Mouse (Mus musculus) WW6 (cell line): ENCODE data around the gene Dnajc7.

Source experiments
- DNase-seq: peaks from one replicate; pipeline ENCODE4 v3.0.0-alpha.2; 2013; ENCODE audit warnings: low read depth, low spot score

The Dnajc7 gene

DNA sequence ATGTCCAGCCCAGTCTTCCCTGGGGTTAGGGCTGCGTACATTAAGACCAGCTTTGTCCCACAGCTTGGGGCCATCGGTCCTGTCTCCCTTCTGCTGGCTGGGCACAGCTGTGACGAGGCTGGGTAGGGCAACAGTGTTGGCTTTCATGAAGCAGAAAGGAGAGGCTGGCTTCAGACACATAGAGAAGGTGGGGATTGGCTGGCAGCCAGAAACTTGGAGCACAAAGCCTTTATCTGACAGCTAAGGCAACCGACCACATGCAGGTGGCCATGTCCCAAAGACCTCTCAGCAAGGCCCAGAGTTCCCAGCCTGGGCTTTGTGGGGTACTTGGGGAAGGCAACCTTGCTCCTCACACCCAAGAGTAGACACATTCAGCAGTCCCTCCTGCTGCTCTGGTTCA lies 38.2 kb downstream of the Dnajc7 start:
- DNase-seq = no peak

DNA sequence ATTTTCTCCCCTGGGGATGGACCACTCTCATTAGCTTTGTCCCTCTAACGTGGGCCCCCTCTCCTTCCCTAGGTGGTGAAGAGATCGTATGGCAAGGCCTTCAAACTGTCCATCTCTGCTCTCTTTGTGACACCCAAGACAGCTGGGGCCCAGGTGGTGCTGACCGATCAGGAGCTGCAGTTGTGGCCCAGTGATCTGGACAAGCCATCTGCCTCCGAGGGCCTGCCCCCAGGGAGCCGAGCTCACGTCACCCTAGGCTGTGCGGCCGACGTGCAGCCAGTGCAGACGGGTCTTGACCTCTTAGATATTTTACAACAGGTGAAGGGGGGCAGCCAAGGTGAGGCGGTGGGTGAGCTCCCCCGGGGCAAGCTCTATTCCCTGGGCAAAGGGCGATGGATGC lies 39.7 kb downstream of the Dnajc7 start:
- DNase-seq = no peak

DNA sequence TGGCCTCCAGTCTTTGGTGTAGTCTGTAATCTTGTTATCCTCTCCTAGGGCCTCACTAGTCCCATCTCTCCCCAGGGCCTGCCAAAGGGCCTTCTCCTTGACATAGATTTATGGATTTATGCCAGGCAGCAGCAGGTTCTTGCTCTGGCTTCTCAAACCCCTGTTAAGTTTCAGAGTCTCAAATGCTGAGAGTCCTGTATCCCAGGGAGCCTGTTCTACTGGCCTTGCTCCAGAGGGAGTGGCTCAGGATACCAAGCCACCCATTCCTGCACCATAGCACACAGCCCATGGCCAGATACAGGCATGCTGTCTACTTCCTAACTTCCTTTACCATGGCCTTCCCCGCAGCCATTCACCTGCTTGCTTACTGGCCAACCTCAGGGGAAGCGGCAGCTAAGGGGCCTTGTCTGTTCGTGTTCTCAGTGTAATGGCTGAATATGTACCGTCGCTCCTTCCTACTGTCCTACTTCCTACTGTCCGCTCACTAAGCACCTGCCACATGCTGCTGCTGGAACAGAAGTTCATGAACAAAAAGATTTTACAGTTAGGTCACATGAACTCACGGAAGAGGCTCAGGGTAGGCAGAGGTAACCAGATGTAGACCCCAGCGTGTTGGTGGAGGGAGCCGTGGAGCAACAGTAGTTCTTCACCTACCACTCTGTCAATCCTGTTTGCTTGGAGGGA lies 40.7 kb downstream of the Dnajc7 start:
- no peak for DNase-seq

DNA sequence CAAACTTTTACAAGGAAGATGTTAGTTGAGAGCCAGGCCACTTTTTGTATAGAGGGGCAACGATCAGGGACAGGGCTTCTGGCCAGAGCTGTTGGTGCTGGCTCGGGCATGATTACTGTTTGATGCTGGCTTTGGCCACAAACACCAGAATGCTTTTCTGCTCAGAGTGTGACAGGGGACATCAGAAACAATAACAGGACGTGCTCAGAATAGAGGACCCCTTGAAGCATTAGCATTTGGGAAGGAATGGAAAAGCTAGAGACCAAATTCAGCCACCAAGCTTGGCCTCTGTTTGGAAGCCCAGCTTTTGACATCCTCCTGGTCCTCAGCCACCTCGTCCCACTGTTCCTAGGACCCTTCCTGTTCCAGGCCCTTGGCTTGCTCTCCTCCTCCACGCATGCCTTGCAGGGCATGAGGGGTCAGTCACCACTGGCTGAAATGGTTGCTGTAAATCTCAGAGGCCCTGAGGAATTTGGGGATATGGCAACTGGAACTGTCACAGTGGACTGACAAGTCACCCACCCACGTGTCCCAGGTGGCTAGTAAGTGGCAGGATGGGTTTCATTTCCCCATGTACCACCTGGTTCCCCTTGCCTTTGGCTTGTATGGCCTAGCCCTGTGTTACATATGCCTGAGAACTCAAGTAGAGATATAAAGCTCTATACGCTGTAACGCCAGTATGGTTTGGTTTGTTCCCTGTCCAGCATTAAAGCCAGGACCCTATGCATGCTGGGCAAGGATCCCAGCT lies 41.9 kb downstream of the Dnajc7 start:
- no peak for DNase-seq

DNA sequence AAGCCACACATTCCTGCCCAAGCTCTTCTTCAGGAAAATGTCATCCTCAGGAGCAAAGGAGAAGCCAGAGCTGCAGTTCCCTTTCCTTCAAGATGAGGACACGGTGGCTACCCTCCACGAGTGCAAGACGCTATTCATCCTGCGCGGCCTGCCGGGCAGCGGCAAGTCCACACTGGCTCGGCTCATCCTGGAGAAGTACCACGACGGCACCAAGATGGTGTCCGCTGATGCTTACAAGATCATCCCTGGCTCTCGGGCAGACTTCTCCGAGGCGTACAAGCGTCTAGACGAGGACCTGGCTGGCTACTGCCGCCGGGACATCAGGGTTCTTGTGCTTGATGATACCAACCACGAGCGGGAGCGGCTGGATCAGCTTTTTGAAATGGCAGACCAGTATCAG lies 43.7 kb downstream of the Dnajc7 start:
- no peak for DNase-seq

DNA sequence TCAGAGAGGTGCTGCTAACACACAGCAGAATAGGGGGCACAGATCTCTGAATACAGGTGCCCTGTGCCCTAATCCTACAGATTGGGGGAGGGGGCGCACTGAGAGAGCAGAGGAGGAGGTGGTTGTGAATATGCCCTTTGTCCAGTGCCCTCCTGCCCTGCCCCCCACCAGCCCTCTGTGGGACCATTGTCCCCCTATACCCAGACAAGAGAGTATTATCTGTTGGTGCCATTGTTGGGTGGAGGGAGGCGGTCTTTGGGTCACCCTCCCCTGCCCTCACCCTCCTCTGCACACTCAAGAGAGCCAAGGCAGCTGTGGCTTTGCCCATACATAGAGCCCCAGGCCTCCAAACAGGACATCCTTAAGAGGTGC lies 44.5 kb downstream of the Dnajc7 start:
- DNase-seq = no peak

DNA sequence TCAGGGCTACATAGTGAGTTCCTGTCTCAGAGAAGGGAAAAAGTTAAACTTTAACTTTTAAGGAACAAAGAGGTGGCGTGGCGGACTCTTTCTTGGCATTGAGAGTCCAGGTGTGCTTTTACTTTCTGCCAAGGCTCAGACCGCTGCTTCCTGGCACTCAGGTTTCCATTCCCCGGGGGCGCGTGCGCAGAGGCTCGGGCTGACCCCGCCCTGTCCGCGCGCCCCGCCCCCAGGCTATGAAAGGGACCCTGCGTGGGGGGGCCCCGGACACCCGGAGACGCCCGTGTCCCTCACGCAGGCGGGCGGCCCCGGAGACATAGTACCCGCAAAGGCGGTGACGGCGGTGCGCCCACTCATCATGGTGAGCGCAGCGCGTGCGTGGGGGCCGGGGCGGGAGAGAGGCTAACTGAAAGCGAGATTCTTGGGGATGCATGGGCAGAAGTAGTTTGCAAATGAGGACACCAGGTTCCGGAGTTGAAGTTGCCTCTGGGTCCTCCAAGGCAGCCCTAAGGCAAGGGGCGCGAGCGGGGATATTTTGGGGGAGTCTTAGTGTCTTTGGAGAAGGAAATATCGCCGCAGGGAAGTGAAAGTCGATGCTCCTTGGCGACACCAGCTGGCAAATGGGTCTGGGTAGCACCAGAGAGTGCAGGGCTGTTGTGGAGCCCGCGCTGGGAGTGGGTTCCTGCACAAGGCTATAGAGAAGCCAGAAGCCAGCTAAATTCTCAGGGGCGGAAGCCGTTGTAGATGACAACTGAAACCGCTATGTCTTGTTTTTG lies 45.1 kb downstream of the Dnajc7 start, which contains the start of gene Cnp:
Gene Cnp (plus strand): TSS at position 197 of the 776 bp plus-strand sequence.
- DNase-seq = peak; percentile 59

DNA sequence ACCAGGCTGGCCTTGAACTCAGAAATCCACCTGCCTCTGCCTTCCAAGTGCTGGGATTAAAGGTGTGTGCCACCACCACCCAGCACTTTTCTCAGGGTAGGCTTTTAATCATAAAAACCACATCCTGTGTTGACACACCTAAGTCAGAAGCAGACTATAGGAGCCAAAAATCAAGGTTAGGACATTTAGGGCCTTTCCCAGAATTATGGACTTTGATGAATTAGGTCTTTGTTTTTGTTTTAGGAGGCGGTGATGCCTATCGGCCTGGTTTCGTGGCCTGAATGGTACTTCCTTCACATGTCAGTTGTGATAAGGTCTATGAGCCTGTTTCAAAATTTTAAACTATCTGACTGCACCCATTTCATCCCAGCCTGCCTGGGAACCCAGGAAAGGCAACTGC lies 45.8 kb downstream of the Dnajc7 start:
- no peak for DNase-seq

DNA sequence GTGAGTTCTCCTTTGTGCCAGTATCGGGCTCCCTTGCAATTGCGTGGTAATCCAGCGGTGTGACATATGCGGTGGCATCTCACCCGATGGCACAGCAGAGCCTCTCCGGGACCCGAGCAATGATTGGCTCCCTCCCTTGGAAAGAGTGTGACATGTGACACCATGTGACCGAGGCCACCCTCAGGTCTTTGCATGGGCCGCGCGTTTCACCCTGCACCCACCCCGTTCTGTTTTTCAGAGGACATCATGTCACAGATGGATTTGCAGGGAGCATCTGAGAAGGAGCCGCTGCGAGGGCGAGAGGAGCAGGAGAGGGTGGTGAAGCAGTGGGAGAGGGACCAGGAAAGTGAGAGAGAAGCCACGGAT lies 48.8 kb downstream of the Dnajc7 start:
- DNase-seq = no peak

DNA sequence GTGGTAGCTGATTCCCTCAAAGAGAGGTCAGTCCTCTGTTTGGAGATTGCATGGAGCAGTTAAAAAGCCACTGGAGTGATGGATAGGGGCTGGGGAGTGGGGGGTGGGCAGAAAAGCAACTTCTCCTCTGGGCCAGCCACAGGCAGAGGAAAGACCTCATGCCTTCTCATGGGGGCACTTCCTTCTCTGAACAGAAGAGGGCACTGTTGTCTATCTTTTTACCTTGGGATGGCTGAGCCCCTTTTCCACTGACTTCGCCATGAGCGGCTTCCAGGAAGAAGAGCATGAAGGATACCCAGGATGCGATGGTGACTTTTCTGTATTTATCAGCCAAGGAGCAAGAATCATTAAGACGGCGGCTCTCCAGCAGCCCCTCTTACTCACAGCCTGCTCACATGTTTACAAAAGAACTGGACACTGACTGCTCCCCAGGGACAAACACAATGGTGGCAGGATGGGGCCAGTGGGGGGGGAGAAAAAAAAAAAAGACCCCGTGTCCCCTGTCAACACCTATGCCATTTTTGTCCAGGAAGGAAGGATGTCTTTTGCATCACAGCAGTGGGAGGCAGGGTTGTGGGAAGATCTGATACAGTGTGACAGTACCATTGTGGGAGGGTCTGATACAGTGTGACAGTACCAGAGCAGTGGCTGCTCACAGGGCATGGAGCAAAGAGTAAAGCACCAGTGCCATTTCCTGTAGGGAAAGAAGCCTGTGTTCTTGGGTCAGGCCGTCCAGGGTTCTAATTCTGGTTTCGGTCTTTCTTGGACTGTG lies 49.4 kb downstream of the Dnajc7 start:
- DNase-seq = peak; percentile 71

DNA sequence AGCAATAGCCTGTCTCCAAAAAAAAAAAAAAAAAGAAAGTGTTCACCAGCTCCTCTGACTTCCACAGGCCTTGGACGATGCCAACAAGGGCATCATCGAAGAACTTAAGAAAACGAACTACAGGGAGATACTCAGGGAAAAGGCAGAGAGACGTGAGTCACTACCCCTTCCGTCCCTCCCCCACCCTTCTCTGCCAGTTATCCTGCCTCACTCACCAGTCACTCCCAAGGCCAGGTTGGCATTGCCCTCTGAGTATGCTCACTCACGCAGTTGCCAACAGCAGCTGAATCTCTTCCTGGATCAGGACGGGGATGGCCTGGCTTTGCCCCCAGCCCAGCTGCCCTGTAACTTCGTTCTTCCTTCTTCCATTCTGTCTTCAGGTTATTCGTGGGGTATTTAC lies 50.2 kb downstream of the Dnajc7 start:
- DNase-seq = no peak

DNA sequence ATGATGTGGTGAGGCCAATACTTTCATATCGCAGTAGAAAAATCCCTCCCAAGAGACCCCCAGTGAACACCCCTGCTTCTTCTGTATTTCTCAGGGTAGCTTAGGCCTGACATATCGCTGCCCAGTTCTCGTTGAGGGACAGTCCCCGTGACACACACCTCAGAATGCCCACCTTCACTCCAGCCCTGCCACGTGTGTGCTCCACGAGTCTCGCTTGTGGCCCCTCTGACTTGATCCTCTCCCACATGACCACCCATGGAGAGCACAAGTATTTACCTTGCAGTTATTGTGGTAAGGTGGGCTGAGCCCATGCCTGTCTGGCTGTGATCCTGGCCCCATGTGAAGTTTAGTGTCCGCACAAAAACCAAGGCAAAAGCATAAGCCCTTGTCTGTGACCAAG lies 51.3 kb downstream of the Dnajc7 start:
- no peak for DNase-seq

DNA sequence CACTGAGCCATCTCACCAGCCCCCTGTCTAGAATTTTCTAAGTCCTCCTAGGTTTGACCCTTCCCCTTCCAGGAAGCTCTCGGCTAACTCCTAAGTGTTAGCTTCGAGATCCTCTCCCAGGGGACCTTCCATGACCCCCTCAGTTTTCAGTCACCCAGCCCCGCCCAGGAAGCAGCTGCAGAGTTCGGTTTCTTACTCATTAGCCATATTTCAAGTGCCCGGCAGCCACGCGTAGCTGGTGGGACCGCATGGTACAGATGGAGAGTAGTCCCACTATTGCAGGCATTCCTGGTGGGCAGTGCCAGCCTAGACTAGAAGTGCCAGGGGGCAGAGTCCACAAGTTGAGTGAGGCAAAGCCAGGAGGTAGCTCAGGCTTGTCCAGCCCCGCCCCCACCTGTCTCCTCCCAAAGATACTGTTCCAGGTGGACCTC lies 52.1 kb downstream of the Dnajc7 start:
- no peak for DNase-seq

DNA sequence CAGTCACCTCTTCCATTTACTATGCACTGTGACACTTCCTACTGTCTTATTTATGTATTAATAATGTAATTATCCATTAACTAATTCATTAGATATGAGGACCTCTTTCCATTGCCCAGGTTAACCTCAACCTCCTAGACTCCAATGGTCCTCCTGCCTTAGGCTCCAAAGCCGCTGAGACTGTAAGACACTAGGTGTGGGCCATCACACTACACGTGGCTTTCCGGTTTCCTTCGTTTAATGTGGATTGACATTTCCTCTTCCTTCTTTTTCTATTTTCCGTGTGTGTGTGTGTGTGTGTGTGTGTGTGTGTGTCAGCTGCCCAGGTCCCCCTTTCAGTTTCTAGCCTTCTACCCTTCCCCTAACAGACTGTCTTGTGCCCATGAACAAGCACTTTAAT lies 52.7 kb downstream of the Dnajc7 start:
- DNase-seq = no peak

DNA sequence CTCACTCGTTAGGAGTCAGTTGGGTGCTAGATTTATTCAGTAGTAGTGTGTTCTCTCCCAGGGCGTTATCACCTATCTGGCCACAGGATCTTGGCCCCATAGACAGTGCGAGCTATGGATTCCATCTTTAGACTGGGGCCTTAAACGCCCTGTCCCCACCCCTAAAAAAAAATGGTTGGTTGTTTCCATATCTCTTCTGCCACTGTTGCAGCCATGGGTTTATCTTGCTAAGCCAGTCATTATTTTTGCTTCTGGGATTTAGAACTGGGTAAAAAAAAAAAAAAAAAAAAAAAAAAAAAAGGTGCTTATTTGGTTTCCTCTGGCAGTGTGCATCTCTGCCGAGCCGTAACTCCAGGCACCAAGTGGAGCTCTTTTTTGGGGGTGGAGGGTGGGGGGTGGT lies 55.3 kb downstream of the Dnajc7 start:
- no peak for DNase-seq

DNA sequence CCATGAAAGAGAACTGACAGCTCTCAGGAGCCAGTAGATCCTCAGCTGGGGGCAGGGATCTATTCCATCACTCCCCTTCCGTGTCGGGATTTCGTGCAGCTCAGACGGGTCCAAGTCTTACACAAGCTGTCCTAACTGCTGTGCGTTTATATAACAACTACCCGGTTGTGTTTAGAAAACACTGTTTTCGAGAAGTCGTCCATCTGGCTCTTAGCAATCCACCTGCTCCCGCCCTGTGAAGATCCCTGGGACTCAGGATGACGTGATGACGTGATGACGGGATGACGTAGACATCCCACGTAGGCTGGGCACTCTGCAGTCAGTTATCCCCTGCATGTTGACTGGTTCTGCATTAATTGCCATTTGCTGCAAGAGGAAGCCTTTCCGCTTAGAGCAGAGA lies 55.7 kb downstream of the Dnajc7 start:
- DNase-seq = peak; percentile 67

DNA sequence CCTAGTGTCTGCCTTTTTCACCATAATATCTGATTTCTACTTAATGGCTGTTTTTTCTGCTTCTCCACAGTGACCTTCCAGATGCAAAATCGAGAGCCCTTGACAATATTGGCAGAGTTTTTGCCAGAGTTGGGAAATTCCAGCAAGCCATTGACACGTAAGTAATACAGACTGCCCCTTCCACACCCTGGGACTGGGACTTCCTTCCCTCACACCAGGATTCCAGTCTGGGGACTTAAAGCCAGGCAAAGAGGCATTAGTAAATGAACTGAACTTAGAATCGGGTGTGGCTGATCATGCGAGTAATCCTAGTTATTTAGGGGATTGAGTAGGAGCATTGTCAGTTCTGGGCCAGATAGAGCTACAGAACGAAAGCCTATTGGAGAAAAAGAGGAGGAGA lies 58.2 kb downstream of the Dnajc7 start:
- no peak for DNase-seq

DNA sequence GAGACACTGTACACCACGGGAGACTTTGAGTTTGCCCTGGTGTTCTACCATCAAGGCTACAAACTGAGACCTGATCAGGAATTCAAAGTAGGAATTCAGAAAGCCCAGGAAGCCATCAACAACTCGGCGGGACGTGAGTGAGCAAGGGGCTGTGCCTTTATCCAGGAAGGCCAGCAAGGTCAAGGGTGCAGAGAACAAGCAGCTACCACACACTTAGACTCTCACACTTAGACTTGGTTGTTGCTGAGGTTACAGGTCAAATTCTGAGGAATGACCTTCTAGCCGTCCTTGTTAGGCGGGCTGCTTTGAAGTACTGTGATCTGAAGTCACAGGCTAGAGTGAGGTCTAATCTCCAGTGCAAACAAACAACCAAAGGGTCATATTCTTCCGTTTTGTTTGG lies 60.5 kb downstream of the Dnajc7 start:
- peak; percentile 68 for DNase-seq

DNA sequence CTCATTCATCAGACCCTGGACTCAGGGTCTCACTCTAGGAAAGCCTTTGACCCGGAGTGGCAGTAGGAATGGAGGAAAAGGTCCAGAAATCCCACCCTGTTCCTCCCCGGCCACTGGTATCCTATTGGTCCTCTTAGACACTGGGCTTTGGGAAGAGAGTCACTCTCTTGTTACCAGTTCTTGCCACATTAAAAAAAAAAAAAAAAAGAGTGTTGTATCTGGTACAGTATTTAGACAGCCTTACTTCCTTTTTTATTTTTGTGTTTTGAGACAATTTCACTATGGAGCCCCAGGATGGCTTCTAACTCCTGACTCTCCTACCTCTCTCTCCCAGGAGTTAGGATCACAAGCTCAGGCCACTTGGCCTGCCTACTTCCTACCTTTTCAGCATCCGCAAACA lies 62.4 kb downstream of the Dnajc7 start:
- no peak for DNase-seq

DNA sequence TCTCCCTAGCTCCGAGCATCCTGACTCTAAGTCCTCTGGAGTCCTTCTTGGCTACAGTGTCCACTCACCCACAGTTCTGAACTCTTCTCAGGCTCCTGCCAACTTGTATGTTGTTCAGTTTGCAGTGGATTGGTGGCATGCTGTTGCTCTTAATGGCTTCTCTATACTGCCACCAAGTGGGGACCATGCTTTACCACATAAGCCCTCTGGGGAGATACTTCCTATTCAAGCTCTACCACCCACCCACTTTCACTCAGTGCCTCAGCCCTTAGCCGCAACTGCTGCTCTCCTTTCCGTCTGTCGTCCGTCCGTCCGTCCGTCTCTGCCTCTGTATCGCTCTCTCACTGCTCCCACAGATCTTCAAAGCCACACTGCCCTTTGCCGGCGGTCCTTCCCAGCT lies 64.4 kb downstream of the Dnajc7 start:
- peak; percentile 70 for DNase-seq

DNA sequence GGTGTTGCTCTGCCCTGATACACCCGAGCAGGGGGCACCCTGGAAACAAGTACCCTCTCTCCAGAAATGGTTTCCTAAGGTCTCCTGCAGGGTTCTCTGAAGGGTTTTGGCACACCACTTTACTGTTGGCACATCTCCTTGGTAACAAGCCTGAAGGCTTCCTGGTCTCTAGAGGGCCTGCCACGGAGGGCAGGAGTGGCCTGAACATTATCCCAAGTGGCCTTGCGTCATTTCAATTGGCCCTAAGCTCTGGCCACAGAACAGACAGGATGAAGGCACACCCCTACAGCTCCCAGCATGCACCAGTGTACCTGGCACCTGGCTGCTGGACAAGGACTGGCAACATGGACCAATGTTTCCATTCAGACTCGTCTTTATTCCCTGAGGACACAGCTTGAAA lies 67.1 kb downstream of the Dnajc7 start:
- DNase-seq = no peak

DNA sequence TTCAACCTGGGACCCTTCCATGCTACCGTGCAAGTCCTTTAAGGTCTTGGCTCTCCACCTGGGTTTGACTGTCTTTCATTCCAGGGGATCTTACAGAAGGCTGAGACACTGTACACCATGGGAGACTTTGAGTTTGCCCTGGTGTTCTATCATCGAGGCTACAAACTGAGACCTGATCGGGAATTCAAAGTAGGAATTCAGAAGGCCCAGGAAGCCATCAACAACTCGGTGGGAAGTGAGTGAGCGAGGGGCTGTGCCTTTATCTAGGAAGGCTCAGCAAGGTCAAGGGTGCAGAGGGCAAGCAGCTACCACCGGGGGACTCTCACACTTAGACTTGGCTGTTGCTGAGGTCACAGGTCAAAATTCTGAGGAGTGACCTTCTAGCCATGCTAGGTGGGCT lies 69.9 kb downstream of the Dnajc7 start:
- DNase-seq = no peak
